Mouse (Mus musculus) brain, embryonic 14.5 days (tissue): ENCODE measurements around the gene Ptprj. TPM values are rescaled to one million over a fixed set of nuclear protein-coding genes. Genes with fewer than 3 reads are reported as not detected.
"Not testable (repeated sequence)": the region's sequence is repeated elsewhere in the genome, so short reads cannot be mapped to it uniquely, and the experiment has no call there.

Source experiments
- DNase-seq: peaks from one replicate; pipeline ENCODE4 v3.0.0-alpha.2; 2011; ENCODE audit warnings: low read depth
- CTCF ChIP-seq: fragments of 200-500 bp; IDR thresholded peaks from 2 replicates; pipeline ENCODE4 v1.5.1; 2012; ENCODE audit warnings: inconsistent platforms, mild to moderate bottlenecking, moderate library complexity, borderline replicate concordance; ENCODE audit not compliant: insufficient read depth, insufficient read length; ENCODE audit errors: extremely low read depth
- POLR2A ChIP-seq: fragments of 200-500 bp; IDR thresholded peaks from 2 replicates; pipeline ENCODE4 v1.6.1; 2012; ENCODE audit warnings: mild to moderate bottlenecking, inconsistent platforms, borderline replicate concordance; ENCODE audit not compliant: poor library complexity, insufficient read depth, insufficient read length, severe bottlenecking; ENCODE audit errors: extremely low read depth
- polyA plus RNA-seq: library from polyadenylated mRNA; depleted of rRNA; stranded (reverse); fragments of >200 nt; gene quantifications from 2 replicates; pipeline ENCODE4 v1.2.3, GENCODE M21; 2012

Gene Ptprj
- polyA plus RNA-seq, 1 experiment = 11.7 TPM

DNA sequence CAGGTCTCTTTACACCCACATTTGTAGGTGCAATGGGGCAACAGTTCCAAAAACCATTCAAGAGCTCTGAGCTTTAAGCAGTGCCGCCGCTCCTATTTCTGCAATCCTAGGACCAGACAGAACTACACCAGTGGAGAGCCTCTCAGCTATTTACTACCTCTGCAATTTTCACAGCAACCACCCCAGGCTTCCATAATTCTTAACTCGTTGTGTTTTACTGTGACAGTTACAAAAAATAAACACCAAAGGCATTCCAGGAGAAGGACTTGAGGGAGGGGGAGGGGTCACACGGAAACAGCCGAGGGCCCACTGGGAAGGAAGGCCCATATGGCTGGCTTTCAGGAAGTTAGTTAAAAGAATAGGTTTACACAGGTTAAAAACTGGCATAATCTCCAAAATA, 8.3 kb downstream of the Ptprj start:
- no peak for TF ChIP-seq POLR2A
- no peak for TF ChIP-seq CTCF
- DNase-seq = no peak

DNA sequence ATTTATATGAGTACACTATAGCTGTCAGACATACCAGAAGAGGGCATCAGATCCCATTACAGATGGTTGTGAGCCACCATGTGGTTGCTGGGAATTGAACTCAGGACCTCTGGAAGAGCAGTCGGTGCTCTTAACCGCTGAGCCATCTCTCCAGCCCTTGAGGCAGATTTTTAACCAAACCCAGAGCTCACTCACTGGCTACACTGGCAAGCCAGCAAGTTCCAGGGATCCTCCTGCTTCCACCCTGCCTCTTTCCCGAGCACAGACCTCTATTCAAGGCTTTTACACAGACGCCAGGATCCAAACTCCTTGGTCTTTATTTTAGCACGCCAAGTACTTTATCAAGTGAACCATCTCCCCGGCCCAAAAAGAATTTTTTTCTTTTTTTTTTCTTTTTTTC, 9.0 kb downstream of the Ptprj start:
- not testable (repeated sequence) for DNase-seq

DNA sequence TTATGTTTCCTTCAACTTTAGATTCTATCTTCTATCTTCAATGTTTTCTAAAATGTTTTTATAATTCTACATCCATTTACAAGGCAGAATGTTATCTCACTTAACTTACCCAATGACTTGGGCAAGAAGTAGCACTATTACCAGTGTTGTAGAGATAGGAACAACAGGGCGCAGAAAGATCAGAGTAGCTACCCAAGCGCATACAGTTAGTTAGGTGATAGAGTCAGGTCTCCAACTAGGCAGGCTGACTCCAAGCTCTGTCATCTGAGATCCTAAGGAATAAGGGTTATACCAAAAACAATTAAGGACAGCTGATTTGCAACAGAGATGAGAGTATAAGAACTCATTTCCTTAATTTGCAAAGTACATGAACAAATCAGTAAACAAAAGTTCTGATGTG, 9.6 kb downstream of the Ptprj start:
- no peak for DNase-seq
- TF ChIP-seq POLR2A (no peak), CTCF (no peak)

DNA sequence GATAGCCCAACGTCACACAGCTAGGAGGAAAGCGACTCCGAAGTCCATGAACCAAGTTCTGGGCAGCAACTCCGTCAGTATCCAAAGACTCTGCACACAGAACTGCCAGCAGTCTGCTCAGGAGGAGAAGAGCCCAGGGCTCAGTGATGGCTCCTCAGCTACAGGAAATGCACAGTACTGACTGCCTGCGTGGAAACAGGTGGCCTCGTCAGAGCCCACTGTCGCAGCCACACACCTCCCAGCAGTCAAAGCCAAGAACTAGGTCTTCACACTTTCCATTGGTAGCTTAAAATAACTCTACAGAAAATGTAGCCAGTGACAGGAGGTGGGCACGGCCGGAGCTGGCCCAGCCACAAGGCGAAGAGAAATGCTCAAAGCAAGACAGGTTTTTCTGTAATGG, 10.2 kb downstream of the Ptprj start:
- TF ChIP-seq POLR2A (no peak), CTCF (no peak)
- DNase-seq = no peak

DNA sequence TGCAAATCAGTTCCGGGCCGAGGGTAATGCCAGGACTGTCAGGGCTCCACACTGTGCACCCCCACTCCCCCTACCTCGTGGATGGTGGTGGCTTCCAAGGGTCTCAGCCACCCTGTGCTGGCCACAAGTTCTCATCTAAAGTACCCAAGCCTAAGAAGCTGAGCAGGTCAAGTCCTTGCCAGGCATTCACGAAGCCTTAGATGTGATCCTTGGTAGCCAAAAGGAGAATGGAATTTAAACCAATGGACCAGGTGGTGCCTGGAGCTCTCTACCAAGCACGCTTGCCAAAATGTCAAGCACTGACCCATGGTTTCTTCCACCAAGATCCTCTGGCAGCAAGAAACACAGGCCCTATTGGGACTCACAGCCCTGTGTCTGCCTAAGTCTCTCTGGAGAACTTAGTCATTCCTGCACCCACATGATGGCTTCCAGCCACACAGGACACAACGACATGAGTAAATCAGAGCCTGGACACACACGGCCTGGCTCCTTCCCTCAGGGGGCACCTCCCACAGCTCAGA, 11.4 kb downstream of the Ptprj start:
- DNase-seq = no peak
- TF ChIP-seq CTCF (no peak), POLR2A (no peak)

DNA sequence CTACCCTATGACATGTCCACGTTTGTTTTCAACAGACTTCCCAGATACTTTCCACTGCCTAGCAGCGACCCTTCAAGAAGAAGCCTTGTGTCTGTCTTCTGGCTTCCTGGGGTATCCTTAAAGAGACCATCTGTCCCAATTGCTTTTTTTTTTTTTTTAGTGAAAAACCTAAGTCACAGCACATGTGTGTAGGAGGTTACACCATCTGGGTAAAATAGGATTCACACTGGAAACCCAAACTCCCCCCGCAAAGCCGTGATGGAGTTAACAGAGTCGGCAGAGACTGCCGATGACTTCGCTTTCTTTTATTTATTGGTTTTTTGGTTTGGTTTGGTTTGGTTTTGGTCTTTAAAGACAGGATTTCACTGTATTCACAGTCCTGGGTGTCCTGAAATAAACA, 12.4 kb downstream of the Ptprj start:
- DNase-seq = peak; percentile 34
- TF ChIP-seq CTCF = no peak
- TF ChIP-seq POLR2A = no peak

DNA sequence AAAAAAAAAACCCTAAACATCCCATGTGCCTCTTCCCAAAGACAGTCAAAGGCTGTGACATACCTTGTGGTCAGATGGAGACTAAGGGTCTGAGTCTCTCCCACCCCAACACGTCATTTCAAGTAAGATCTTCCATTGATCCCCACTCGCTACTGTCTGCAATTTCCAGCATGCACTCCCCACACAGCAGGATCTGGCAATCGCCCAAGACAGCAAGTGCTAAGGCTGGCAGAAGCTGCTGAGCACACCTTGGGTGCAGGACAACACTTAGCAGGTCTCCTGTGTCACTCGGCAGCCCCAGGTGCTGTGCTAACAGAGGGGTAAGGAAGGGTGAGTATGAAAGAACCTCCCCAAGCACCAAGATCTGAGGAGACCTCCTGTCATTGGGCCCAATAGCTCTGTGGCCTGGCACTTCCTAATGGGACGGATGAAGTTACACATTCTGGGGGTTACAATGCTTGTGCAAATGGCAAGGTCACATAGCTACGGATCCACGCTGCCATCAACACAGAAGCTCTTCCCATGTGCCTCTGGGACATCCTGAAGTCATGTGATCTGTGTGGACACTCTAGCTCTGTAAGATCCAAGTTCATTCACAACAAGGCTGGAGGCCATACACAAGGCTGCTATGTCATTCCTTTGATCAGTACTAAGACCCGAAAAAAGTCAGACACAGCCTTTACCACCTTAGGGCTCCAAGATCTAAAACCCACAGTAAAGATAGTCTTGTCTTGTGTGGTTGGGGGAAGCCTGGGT, 13.5 kb downstream of the Ptprj start:
- peak; percentile 47 for DNase-seq
- TF ChIP-seq POLR2A = no peak
- TF ChIP-seq CTCF = no peak

DNA sequence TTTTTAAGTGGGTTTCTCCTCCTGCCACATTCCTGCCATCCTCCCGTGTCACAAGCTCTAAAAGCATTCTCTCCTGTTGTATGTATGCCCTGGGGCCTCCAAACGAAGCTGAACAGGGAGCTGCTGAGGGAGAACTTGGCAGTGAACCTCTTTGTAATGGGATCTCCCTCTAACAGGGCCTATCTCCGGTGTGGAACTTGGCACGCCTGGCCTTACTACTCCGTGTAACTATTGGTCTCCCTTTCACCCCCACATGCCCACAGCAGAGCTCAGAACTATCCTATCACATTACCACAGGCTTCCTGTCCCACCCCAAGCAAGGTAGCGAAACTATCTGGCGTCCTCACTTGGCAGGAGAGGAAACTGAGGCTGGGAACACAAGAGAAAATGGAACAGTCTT, 14.4 kb downstream of the Ptprj start:
- DNase-seq = peak; percentile 55
- TF ChIP-seq CTCF (no peak), POLR2A (no peak)

DNA sequence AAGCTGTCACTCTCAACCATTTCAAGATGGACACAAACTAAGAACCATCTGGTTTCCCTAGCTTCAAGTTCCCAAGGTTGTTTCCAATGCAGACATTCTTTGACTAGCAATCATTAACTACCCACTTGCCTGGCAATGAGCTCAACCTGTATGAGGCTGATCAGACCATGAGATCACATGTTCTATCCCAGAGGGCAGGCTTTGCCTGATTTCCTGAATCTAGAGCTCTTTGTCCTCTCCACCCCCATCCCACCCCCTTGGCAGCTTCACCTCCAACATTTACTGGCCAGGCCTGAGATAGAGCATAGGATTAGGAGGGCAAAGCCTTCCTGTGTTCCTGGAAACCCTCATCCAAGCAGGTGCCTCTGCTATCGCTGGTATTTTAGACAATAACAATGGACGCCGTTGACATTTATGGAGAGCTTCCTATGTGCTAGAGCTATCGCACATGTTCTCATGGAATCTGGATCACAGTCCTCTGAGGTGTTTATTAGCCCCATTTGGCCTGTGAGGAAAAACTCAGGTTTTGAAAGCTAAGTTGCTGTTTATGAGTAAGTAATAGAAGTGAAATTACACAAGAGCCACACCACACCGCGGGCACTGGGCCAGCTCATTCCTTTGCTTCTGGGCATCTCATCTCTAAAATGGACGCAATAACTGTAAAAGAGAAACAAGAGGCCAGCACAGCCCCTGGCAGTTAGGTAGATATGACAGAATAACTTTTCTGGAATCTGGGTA, 15.1 kb downstream of the Ptprj start:
- DNase-seq = no peak
- no peak for TF ChIP-seq POLR2A
- no peak for TF ChIP-seq CTCF

DNA sequence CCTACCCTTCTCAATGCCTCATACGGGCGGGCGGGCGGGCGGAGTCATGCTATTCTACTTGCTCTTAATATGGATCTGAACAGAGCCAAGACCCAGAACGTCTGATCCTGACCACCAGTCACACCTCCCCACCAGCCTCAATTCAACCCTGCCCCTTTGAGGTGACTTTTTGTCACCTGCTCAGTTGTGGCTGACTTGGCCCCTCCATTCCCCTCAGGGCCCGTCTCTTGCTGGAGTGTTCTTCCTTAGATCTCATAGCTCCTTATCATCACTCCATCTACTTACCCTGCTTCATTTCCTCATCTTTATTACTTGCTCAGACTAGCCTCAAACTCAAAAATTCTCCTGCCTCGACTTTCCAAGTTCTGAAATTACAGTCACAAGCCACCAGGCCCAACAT, 15.9 kb downstream of the Ptprj start:
- no peak for TF ChIP-seq POLR2A
- TF ChIP-seq CTCF = no peak

DNA sequence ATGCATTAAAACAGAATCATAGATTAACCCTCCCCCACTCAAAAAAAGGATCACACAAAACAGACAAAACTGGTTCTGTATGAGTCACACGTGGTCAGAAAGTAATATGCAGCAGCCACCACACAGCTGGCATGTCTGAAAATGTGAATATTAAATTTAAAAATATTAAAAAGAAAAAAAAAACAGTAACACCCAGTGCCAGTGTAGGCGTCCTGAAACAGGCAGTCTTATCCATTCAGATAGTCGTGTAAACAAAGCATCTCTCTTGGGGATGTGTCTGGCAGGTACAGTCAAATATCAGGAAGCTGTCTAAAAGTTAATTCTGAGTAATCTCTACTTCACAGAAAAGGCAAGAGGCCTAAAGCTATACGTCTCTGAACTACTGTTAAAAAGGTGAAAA, 17.3 kb downstream of the Ptprj start:
- no peak for TF ChIP-seq POLR2A
- TF ChIP-seq CTCF = no peak
- no peak for DNase-seq

More for the DNA sequence above, 15.9 kb downstream of the Ptprj start:
- no peak for DNase-seq
